Mouse (Mus musculus) left cerebral cortex, adult 9 months (tissue): ENCODE measurements around the gene Ciita.

Experiments
- DNase-seq, 2 experiments: peaks; one replicate each; pipeline ENCODE4 v3.0.0; 2022; ENCODE audit warnings: low spot score in 2 of 2

The Ciita gene

GRCm38 (mm10) chr16:10471950-10472349 lies 7.9 kb upstream of the Ciita start:
- DNase-seq: no peak

DNA sequence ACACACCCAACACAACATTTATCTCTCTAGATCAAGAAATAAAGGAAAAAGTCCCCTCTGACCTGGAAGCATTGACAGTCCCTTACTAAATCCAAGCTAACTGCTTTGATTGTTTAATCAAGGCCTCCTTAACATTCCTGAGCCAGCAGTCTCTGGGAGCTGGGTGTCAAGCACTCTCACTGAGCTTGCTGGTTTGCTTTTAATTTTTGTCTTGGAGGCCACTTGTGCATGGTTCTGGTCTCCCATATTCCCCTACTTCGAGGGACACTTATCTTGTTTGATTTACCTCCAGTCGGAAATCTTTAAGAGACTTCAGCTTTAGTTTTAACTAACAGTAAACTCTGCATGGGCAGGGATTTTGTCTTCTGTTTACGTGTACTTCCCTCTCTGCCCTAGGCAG lies 4.9 kb upstream of the Ciita start:
- DNase-seq: no peak

GRCm38 (mm10) chr16:10475919-10476318 lies 3.9 kb upstream of the Ciita start:
- no peak for DNase-seq

DNA sequence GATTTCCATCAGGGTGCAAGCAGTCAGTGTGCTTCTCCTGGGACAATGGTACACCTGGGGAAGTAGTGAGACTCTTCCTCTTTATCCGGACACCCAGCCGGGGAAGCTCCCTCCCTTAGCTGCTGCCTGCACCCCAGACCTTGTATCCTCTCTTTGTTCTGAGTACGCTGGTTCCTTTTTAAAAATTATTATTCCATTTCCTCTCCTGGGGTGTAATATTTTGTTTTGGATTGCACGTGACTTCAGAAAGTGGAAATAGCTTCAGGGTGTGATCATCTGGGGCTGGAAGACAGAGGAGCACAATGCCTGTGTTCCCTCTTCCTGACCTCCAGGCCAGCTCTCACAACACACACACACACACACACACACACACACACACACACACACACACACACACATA lies 2.5 kb downstream of the Ciita start:
- DNase-seq: no peak

- no peak for DNase-seq
Observed at GRCm38 (mm10) chr16:10486993-10487392, 7.1 kb downstream of the Ciita start.

- no peak for DNase-seq
Observed at GRCm38 (mm10) chr16:10487895-10488493, 8.1 kb downstream of the Ciita start.

GRCm38 (mm10) chr16:10488769-10489481 lies 9.1 kb downstream of the Ciita start:
- DNase-seq: no peak

DNA sequence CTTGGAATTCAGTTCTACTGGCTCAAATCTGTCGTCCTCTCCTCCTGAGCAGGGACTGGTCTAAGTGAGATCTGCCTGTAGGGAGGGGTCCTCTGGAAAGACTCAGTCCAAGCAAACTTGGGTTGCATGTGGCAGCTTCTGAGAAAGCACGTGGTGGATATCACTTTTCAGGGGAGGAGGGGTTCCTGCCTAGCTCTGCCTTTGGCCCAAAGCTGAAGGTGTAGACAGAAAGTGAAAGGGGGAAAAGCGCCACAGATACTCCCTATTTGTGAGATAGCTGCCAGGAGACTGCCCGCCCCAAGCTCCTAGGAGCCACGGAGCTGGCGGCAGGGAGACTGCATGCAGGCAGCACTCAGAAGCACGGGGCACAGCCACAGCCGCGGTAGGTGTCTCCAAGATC lies 9.6 kb downstream of the Ciita start:
- no peak for DNase-seq

GRCm38 (mm10) chr16:10489904-10490457 lies 10.1 kb downstream of the Ciita start:
- DNase-seq: no peak

DNA sequence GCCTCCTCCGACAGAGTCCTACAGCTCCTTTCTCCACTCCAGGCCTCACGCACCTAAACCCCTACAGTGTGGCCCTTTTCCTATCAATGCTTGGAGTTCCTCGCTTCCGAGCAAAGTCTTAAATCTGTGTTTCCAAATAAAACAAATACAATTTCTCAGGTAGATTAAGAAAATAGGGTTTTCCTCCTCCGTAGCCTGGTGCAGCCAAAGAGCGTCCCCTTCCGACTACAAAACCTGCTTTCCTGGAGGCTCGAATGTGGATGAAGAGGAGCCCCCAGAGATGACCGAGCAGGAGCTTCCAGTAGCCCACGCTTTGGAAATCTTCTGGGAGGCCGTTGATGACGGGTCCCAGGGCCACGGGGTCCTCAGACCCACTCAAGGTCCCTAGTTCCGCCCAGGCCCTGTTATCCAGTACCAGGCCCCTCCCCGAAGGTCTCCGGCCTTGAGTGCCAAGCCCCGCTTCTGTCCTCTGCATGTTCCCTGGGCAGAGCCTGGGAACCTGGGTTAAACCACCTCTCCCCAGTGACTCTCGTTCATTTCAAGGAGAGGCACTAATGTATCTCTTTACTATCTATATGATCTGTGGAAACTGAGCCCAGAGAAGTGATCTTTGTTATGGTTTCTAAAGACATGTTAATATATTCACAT lies 10.8 kb downstream of the Ciita start:
- DNase-seq: no peak

- no peak for DNase-seq
Observed at GRCm38 (mm10) chr16:10491716-10492115, 11.9 kb downstream of the Ciita start.

GRCm38 (mm10) chr16:10492587-10492986 lies 12.7 kb downstream of the Ciita start:
- no peak for DNase-seq

DNA sequence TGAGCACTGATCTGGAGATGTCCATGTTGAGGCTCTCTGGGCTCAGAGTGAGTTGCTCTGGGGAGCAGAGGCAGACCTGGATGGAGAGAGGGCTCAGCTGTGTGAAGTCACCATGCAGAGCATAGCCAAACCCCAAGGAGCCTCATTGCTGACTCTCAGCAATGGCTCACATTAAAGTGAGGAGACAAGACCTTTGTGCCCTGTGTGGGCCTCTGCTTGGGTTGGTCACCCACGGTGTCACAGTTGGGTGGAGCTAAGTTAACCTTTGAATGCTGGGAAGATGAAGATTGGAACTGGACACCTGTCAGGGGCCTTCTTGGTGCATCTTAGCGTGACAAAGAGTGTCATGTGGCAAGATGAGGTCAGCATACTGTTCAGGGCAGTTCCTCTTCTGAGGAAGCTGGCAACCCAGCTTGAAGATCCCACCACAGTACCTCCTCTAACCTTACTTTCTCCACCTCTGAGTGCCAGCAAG lies 16.0 kb downstream of the Ciita start:
- DNase-seq: no peak

DNA sequence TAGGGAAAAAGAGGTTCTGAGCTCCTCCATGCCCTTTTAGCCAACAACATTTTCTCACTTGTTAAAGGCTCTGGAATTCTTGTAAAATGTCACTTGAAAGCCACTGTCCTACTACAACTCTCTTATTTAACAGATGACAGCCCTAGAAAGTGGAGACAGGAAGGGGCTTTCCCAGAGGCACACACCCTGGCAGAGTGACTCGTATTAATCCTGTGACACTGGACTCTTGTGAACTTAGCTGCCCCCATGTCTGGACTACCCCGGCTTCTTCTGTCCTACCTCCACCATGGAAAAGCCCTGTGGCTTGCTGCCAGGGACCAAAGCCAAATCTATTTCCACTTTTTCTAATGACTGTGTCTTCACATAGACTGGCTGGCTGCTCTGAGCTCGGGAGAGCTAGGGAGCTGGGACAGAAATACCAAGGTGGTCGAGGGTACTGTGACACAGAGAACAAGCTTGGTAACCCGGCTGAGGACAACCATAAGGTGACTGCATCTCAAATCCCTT lies 18.3 kb downstream of the Ciita start:
- DNase-seq: no peak

DNA sequence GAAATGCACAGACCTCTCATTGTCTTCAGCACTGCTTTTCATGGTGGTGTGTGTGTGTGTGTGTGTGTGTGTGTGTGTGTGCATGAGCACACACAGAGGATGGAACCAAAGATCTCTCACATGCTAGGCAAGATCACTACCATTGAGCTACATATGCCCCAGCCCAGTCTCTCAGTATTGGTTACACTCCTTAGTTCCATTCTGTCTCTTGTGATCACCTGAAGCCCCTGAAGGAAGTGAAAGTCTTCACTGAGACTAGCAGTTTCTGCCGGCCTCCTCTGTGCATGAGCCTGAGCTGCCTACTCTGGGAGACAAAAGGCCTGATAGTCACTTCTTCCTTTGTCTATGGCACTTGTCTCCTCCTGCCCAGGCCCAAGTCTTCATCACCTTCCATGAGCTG lies 19.3 kb downstream of the Ciita start:
- DNase-seq: no peak

DNA sequence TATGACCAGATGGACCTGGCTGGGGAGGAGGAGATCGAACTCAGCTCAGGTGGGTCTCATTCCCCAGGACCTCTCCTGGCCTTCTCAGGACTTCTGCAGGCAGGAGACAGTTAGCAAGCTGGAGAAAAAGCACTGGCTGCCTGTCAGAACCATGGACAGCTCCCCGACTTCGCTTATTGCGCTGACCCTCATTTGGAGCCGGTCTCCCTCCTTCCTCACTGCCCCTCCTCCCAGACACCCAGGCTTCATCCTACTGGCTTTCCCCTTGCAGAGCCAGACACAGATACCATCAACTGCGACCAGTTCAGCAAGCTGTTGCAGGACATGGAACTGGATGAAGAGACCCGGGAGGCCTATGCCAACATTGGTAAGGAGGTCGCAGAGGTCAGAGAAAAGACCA lies 22.0 kb downstream of the Ciita start:
- DNase-seq: no peak

GRCm38 (mm10) chr16:10503058-10503457 lies 23.2 kb downstream of the Ciita start:
- no peak for DNase-seq

DNA sequence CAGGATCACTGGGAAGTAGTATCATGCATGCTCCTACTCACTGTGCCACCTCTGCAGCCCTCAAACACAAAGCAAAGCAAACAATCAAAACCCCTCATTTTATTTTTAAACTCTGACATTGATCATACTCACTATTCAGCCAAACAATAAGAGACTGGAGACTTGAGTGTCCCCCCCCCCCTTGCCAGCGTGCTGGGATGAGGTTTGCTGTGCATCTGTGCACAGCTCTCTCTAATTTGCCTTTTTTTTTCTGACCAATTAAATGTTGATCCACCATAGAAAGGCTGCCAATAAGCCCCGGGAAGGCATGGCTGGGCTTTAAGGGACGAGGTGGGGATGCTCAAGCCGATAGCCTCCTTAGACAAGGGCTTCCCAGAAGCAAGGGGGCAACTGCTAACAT lies 27.6 kb downstream of the Ciita start:
- no peak for DNase-seq

DNA sequence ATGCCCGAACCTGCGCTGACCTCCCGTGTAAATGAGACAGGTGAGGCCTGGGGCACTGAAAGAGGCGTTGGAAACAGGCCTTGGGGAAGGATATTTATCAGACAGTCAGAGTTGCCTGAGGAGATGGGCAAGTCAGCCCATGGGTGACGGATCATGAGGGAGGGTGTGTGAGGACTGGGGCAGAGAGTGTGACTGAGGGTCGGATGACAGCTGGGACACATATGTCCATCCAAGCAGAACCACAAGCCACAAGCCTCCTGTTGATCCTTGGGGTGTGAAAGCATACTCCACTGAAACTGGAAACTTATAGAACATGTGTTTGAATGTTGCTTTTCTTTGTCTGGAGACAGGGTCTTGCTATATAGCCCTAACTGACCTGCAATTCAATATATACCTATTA lies 28.8 kb downstream of the Ciita start:
- DNase-seq: no peak

DNA sequence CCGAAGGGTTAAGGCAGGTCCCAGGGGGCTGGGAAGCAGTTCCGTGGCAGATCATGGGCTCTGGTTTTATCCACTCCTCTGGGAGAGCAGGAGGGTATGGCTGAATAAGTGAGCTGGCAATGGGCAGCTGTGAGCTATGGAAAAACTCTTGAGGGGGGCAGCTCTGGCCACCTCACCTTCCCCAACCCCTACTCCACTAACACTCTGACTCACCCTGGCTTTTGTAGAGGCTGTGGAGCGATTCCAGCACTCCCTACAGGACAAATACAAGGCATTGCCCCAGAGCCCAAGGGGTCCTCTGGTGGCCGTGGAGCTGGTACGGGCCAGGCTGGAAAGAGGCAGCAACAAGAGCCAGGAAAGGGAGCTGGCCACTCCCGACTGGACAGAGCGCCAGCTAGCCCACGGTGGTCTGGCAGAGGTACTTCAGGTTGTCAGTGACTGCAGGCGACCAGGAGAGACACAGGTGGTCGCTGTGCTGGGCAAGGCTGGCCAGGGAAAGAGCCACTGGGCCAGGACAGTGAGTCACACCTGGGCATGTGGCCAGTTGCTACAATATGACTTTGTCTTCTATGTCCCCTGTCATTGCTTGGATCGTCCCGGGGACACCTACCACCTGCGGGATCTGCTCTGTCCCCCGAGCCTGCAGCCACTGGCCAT lies 30.7 kb downstream of the Ciita start:
- no peak for DNase-seq

DNA sequence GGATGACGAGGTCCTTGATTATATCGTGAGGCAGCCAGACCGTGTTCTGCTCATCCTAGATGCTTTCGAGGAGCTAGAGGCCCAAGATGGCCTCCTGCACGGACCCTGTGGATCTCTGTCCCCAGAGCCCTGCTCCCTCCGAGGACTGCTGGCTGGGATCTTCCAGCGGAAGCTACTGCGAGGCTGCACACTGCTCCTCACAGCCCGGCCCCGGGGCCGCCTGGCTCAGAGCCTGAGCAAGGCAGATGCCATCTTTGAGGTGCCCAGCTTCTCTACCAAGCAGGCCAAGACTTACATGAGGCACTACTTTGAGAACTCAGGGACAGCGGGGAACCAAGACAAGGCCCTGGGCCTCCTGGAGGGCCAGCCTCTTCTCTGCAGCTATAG lies 31.3 kb downstream of the Ciita start:
- no peak for DNase-seq

DNA sequence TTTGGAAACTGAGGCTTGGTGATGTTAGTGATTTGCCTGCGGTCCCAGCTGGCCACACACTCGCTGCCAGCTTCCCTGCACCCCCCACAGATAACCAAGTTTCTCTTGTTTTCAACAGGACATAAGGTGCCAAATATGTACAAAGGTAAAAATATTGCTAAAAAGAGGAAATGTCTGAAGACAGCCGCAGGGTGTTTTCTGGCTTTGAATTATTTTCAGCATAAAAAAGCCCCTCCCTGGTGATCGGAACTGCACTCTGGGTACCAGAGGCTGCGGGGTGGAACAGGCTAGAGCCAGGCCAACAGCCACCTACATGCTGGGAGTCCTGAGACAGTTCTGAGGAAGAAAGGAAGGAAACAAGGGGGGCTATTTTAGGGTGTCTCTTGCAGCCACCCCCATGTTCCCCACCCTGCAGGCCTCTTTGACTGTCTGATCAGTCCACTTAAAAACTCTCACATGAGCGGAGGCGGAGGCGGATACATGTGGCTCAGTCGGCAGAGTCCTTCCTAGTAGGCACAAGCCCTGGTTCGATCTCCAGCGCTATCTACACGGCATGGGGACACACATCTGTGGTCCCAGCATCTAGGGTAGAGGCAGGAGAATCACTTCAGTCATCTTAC lies 36.2 kb downstream of the Ciita start:
- no peak for DNase-seq
